Mouse (Mus musculus): ENCODE data around the gene Ubtd2. TPM values are rescaled to one million over a fixed set of nuclear protein-coding genes. Genes with fewer than 3 reads are reported as not detected.

Ubtd2 gene
- total RNA-seq, 2 experiments from 2014 or later, result 34.7 to 34.9 TPM

- DNase-seq, result no peak
These were observed 111.0 kb downstream of the Ubtd2 start for GRCm38 (mm10) chr11:32566184-32566583.

Other genes with a start within 250 kb of the Ubtd2 start
- 10 to 100 TPM; 18.0 to 19.0 TPM for gene Snrnp25, start 250.0 kb upstream of the Ubtd2 start, total RNA-seq (2021)
- 10 to 100 TPM; 13.4 to 16.5 TPM for gene Rhbdf1, start 233.1 kb upstream of the Ubtd2 start, total RNA-seq (2021)
- 10 to 100 TPM; 16.8 to 17.0 TPM for gene Mpg, start 228.9 kb upstream of the Ubtd2 start, total RNA-seq (2021)
- gene Nprl3, start 187.7 kb upstream of the Ubtd2 start, total RNA-seq (2021), result 10 to 100 TPM; 47.3 to 61.2 TPM
- gene Hba-x, start 179.0 kb upstream of the Ubtd2 start, total RNA-seq (2021), result not detected
- 100 to 1,000 TPM; 243 to 385 TPM for gene Hba-a1, start 171.9 kb upstream of the Ubtd2 start, total RNA-seq (2021)
- 1 to 10 TPM in 1 of 2 experiments, not detected in 1; 2.3 TPM for gene Hbq1b, start 168.4 kb upstream of the Ubtd2 start, total RNA-seq (2021)
- gene Hba-a2, start 158.9 kb upstream of the Ubtd2 start, total RNA-seq (2021), result 100 to 1,000 TPM; 192 to 362 TPM
- 1 to 10 TPM in 1 of 2 experiments, not detected in 1; 1.4 TPM for gene Hbq1a, start 155.3 kb upstream of the Ubtd2 start, total RNA-seq (2021)
- 10 to 100 TPM; 10.5 to 12.6 TPM for gene Sh3pxd2b, start 107.5 kb upstream of the Ubtd2 start, total RNA-seq (2021)
- 1 to 10 TPM; 2.2 to 2.5 TPM for gene Efcab9, start 76.7 kb downstream of the Ubtd2 start, total RNA-seq (2021)
- 1 to 10 TPM; 8.3 to 8.7 TPM for gene Stk10, start 77.9 kb downstream of the Ubtd2 start, total RNA-seq (2021)
- 100 to 1,000 TPM; 148 to 157 TPM for gene Fbxw11, start 187.4 kb downstream of the Ubtd2 start, total RNA-seq (2021)